Mouse (Mus musculus): ENCODE results near the gene Ryr1. TPM values are rescaled to one million over a fixed set of nuclear protein-coding genes. Genes with fewer than 3 reads are reported as not detected.

Ryr1 gene
- polyA plus RNA-seq, 1 experiment from 2014 or later, result 0.58 TPM

DNA sequence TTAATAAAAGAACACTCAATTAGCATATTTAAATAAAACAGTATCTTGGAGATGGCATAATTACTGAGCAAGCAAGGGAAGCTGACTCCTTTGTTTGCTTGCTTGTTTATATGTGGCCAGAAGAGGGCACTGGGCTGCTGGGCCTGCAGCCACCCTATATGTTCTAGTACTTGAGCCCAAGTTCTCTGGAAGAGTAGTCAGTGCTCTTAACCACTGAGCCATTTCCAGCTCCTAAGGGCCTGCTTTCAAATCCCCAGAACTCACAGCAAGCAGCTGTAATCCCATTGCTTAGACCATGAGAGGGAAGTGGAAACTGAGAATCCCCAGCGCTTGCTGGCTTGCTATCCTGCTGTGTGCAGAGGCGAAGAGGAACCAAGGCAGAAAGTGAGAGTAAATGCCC lies 3.7 kb upstream of the Ryr1 start:
- Histone ChIP-seq H3K9me3 (replicated peaks; ENCODE audit: control insufficient read depth, low read length) (no peaks in the 10 kb centered on the region), H3K9ac (ENCODE audit: low read depth, low read length) (no peak overlapping the region), H3K27ac (ENCODE audit: low read length) (no peak overlapping the region), H3K27me3 (ENCODE audit: control insufficient read depth, insufficient read depth, low read depth, low read length) (0 out of 2 replicates have a peak, but pooled peaks cover 3% of the 10 kb centered on the region), H3K4me3 (ENCODE audit: low read depth, low read length) (no peak overlapping the region), H3K4me1 (ENCODE audit: control insufficient read depth, low read depth, low read length) (peaks cover 14% of the 10 kb centered on the region), H3K36me3 (ENCODE audit: control insufficient read depth, insufficient read depth) (no peaks in the 10 kb centered on the region), H3K4me2 (ENCODE audit: low read depth, low read length) (no peak overlapping the region)
- no peak for ATAC-seq (ENCODE audit: low read depth)
- WGBS (ENCODE audit: insufficient replicate concordance), result 54% methylated on average over 2 of the region's 2 CpGs

DNA sequence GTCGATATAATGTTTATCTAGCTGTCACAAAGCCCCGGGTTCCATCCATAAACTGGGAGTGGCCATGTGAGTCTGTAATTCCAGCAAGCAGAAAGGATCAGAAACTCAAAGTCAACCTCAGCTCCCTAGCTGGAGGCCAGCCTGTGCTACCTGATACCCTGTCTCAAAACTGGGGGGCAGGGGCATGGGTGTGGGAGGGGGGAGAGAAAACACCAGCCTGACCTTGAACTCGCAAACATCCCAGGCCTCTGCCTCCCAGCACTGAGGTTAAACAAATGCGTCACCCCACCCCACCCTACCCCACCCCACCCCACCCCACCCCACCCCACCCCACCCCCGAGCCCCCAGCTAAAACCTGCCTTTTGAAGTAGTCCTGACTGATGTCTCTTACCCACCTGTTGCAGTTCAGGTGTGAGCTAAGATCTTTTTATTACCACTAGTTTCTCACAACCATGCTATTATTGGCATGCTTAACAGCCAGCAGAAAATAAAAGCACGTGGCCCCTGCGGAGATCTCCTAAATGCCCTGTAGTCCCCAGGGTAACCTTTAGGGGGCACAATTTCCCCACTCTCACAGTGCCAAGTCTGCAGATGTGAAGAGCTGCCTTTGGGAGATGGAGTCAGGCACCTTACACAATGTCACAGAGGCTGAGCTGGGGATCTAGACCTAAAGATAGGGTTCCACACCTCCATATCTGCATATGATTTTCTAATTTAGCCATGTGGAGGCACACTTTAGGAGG lies 1.4 kb upstream of the Ryr1 start:
- 0 out of 2 replicates have a peak, but pooled peaks have one; percentile 32 for ATAC-seq (ENCODE audit: low read depth)
- H3K36me3 ChIP-seq (ENCODE audit: control insufficient read depth, insufficient read depth), result no peaks in the 10 kb centered on the region
- H3K9me3 ChIP-seq (replicated peaks; ENCODE audit: control insufficient read depth, low read length), result no peaks in the 10 kb centered on the region
- H3K4me1 ChIP-seq (ENCODE audit: control insufficient read depth, low read depth, low read length), result peaks cover 14% of the 10 kb centered on the region
- 9% methylated on average over 7 of the region's 7 CpGs for WGBS (ENCODE audit: insufficient replicate concordance)
- no peak overlapping the region for H3K9ac ChIP-seq (ENCODE audit: low read depth, low read length)
- no peak overlapping the region for H3K4me2 ChIP-seq (ENCODE audit: low read depth, low read length)
- H3K27ac ChIP-seq (ENCODE audit: low read length), result no peak overlapping the region
- no peak overlapping the region for H3K4me3 ChIP-seq (ENCODE audit: low read depth, low read length)
- H3K27me3 ChIP-seq (ENCODE audit: control insufficient read depth, insufficient read depth, low read depth, low read length), result 0 out of 2 replicates have a peak, but pooled peaks cover 3% of the 10 kb centered on the region

DNA sequence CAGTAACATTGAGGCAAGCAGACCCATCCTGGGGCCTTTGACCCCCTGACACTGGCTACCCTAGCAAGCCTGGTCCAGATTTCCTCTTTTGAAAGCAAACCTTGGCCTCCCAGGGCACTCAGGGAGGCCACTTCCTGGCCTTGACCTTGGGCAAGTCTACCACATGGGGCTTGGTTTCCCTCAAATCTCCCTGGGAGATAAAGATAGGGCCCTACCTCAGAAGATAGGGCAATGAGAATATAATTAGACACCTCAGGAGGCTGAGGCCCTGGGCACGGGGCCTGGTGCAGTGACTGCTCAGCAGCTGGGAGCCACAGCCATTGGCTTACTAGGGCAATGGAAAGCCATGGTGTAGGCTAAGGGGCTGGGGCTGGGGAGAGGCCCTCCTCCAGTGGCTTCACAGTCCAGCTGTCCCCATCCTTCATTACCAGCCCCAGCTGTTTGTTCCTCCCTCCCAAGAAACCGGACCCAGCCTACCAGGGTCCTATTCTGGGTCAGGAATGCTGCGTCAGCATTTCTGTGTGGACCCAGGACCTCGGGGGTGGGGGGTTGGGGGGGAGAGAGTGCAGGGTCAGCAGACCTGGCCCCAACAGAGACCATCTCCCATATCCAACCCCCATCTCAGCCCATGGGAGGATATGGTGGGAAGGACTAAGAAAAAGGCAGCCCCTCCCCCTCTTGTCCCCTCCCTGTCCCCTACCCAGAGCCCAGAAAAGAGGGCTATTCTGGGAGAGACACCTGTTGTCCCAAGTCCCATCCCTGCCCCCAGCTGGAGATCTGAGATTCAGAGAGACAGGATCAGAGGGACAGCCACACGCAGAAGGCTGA lies 1.2 kb downstream of the Ryr1 start:
- Histone ChIP-seq H3K4me2 (ENCODE audit: low read depth, low read length) (no peak overlapping the region), H3K4me3 (ENCODE audit: low read depth, low read length) (no peak overlapping the region), H3K27me3 (ENCODE audit: control insufficient read depth, insufficient read depth, low read depth, low read length) (0 out of 2 replicates have a peak, but pooled peaks cover 3% of the 10 kb centered on the region), H3K9ac (ENCODE audit: low read depth, low read length) (no peak overlapping the region), H3K36me3 (ENCODE audit: control insufficient read depth, insufficient read depth) (no peaks in the 10 kb centered on the region), H3K9me3 (replicated peaks; ENCODE audit: control insufficient read depth, low read length) (no peaks in the 10 kb centered on the region), H3K27ac (ENCODE audit: low read length) (no peak overlapping the region), H3K4me1 (ENCODE audit: control insufficient read depth, low read depth, low read length) (peaks cover 14% of the 10 kb centered on the region)
- WGBS (ENCODE audit: insufficient replicate concordance), result 32% methylated on average over 5 of the region's 5 CpGs
- no peak for ATAC-seq (ENCODE audit: low read depth)

DNA sequence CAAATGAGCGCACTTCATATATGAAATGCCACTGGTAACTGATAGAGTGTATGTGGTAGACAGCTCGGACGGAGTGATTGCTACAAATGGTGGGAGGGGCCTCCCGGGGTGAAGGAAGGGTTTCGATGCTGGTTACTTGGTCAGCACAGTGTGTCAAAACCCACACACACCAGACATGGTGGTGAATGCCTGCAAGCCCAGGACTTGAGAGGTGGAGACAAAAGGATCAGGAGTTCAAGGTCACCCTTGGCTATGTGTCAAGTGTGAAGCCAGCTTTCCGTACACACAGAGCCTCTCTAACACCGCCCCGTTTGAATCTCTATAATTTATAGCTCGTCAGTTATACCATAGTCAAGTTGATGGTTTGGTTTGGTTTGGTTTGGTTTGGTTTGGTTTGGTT lies 2.2 kb downstream of the Ryr1 start:
- no peak overlapping the region for H3K4me3 ChIP-seq (ENCODE audit: low read depth, low read length)
- H3K4me1 ChIP-seq (ENCODE audit: control insufficient read depth, low read depth, low read length), result peaks cover 14% of the 10 kb centered on the region
- no peak overlapping the region for H3K27ac ChIP-seq (ENCODE audit: low read length)
- 0 out of 2 replicates have a peak, but pooled peaks cover 3% of the 10 kb centered on the region for H3K27me3 ChIP-seq (ENCODE audit: control insufficient read depth, insufficient read depth, low read depth, low read length)
- no peak overlapping the region for H3K4me2 ChIP-seq (ENCODE audit: low read depth, low read length)
- H3K36me3 ChIP-seq (ENCODE audit: control insufficient read depth, insufficient read depth), result no peaks in the 10 kb centered on the region
- no peaks in the 10 kb centered on the region for H3K9me3 ChIP-seq (replicated peaks; ENCODE audit: control insufficient read depth, low read length)
- ATAC-seq (ENCODE audit: low read depth), result no peak
- H3K9ac ChIP-seq (ENCODE audit: low read depth, low read length), result no peak overlapping the region
- 65% methylated on average over 9 of the region's 9 CpGs for WGBS (ENCODE audit: insufficient replicate concordance)

DNA sequence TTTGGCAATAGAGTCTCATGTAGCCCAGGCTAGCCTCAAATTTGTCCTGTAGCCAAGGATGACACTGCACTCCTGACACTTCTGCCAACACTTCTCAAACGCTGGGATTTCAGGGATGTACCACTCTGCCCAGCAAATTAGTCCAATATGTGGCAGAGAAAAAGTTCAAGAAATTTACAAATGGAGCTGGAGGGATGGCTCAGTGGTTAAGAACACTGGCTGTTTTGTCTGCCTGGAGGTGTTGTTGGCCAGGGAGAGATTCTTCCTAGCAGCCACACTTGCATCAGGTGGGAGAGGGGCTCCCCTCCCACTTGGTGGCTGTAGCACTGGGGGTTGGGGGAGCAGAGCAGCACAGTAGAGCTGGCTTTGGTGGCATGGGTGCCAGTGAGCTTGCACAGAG lies 5.5 kb downstream of the Ryr1 start:
- Histone ChIP-seq H3K4me1 (ENCODE audit: control insufficient read depth, low read depth, low read length) (peaks cover under 1% of the 10 kb centered on the region; the same call in 1 of the 2 replicates), H3K36me3 (ENCODE audit: control insufficient read depth, insufficient read depth) (no peaks in the 10 kb centered on the region), H3K27me3 (ENCODE audit: control insufficient read depth, insufficient read depth, low read depth, low read length) (no peaks in the 10 kb centered on the region), H3K27ac (ENCODE audit: low read length) (no peak overlapping the region), H3K9ac (ENCODE audit: low read depth, low read length) (no peak overlapping the region), H3K4me2 (ENCODE audit: low read depth, low read length) (no peak overlapping the region), H3K9me3 (replicated peaks; ENCODE audit: control insufficient read depth, low read length) (no peaks in the 10 kb centered on the region), H3K4me3 (ENCODE audit: low read depth, low read length) (no peak overlapping the region)
- ATAC-seq (ENCODE audit: low read depth), result no peak
- WGBS (ENCODE audit: insufficient replicate concordance), result 51% methylated on average over 1 of the region's 1 CpGs

DNA sequence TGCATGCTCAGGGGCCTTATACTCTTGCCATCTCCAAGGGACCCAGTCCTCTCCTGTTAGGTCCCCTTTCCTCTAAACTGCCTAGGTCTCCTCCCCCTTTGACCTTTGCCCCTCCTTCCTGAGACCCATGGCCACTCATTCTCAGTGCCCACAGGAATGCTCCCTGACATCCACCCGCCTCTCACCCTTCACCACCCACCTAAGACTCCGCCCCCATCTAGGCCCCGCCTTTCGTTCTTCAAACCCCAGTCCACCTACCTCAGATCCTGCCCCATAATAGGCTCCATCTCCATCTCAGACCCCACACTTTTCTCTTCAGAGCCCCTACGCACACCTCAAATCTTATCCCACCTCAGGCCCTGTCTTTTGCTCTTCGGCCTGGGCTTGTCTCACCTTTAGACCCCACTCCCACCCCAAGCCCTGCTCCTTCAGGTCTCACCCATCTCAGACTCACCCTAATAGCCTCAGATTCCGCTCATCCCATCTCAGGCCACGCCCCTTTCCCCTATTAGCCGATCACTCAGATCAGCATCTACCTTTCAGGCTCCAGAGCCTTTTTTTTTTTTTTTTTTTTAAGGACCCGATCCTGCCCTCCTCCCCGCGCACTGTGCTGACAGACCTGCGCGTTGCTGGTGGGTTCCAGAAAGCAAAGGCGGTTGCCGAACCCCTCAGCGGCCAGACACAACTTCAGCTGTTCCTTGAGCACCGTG lies 6.7 kb downstream of the Ryr1 start:
- WGBS (ENCODE audit: insufficient replicate concordance), result 30% methylated on average over 18 of the region's 18 CpGs
- Histone ChIP-seq H3K4me3 (ENCODE audit: low read depth, low read length) (no peak overlapping the region), H3K9me3 (replicated peaks; ENCODE audit: control insufficient read depth, low read length) (no peaks in the 10 kb centered on the region), H3K27me3 (ENCODE audit: control insufficient read depth, insufficient read depth, low read depth, low read length) (no peaks in the 10 kb centered on the region), H3K36me3 (ENCODE audit: control insufficient read depth, insufficient read depth) (no peaks in the 10 kb centered on the region), H3K9ac (ENCODE audit: low read depth, low read length) (no peak overlapping the region), H3K4me1 (ENCODE audit: control insufficient read depth, low read depth, low read length) (no peaks in the 10 kb centered on the region), H3K4me2 (ENCODE audit: low read depth, low read length) (no peak overlapping the region), H3K27ac (ENCODE audit: low read length) (no peak overlapping the region)
- ATAC-seq (ENCODE audit: low read depth), result no peak

DNA sequence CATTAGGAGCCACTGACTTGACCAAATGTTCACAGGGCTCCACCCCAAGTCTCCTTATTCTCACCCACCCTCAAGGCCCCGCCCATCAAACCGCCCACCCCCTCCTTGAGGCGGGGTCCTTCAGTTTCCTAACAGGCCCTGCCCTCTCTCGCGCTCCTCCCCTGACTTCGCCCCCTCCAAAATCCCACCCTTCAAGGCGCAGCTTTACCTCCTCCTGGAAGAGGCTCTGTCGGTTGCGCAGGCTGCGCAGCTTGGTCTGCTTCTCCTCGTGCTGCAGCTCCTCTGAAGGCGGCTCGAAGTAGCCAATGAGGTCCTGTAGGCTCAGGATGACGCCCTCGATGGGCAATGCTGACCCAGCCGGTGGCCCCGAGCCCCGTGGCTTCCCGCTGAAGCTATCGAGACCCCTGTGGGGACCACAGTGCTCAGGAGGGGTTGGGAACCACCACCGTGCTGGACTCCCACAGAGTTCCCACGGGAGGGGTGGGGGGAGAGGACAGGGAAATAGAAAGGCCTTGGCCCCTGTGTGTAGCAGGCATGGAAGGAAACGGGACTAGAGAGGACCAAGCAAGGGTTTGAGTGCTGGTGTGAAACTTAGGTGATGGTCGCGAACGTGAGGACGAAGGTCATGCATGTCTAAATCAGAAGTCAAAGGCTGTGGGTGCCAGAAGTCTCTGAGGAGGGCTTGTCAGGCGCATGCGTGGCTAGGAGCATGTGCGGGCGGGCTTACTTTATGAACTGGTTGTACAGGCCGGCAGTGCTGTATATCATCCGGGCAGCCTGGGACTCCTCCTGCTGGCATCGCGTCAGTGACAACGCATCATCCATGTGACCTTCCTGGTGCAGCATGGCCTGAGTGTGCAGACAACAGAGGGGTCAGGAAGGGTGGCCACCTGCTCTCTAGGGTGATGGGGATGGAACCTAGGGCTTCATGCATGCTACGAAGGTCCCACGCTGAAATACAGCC lies 15.7 kb downstream of the Ryr1 start:
- Histone ChIP-seq H3K4me3 (ENCODE audit: low read depth, low read length) (no peak overlapping the region), H3K9me3 (replicated peaks; ENCODE audit: control insufficient read depth, low read length) (no peaks in the 10 kb centered on the region), H3K36me3 (ENCODE audit: control insufficient read depth, insufficient read depth) (no peaks in the 10 kb centered on the region), H3K27me3 (ENCODE audit: control insufficient read depth, insufficient read depth, low read depth, low read length) (no peaks in the 10 kb centered on the region), H3K4me2 (ENCODE audit: low read depth, low read length) (no peak overlapping the region), H3K4me1 (ENCODE audit: control insufficient read depth, low read depth, low read length) (no peaks in the 10 kb centered on the region), H3K9ac (ENCODE audit: low read depth, low read length) (no peak overlapping the region), H3K27ac (ENCODE audit: low read length) (no peak overlapping the region)
- 39% methylated on average over 38 of the region's 38 CpGs for WGBS (ENCODE audit: insufficient replicate concordance)
- no peak for ATAC-seq (ENCODE audit: low read depth)

DNA sequence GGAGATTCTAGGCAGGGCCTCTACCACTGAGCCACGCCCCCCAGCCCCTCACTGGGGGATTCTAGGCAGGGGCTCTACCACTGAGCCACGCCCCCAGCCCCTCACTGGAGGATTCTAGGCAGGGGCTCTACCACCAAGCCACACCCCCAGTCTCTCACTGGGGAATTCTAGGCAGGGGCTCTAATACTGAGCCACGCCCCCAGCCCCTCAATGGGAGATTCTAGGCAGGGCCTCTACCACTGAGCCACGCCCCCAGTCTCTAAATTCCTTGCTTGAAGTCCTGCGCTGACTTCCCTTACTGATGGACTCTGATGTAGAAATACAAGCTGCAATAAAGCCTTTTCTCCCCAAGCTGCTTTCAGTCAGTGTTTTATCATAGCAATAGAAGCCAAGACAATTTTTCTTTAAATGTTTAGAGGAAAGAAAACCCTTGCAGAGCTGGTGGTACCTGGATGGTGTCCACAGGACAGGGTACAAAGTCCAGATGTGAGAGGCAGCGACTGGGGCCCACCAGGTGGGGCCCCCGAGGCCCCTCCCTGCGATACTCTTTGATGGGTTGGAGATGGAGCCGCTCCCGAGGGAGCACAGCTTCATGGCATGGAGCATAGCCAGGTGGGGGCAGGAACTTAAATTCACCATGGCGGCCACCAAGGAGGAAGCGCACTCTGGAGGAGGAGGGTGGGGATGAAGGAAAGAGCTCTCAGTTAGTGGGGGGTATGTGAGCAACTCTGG lies 23.5 kb downstream of the Ryr1 start:
- H3K36me3 ChIP-seq (ENCODE audit: control insufficient read depth, insufficient read depth), result no peaks in the 10 kb centered on the region
- H3K27me3 ChIP-seq (ENCODE audit: control insufficient read depth, insufficient read depth, low read depth, low read length), result no peaks in the 10 kb centered on the region
- H3K9me3 ChIP-seq (replicated peaks; ENCODE audit: control insufficient read depth, low read length), result no peaks in the 10 kb centered on the region
- H3K27ac ChIP-seq (ENCODE audit: low read length), result no peak overlapping the region
- no peak overlapping the region for H3K4me2 ChIP-seq (ENCODE audit: low read depth, low read length)
- ATAC-seq (ENCODE audit: low read depth), result no peak
- H3K4me1 ChIP-seq (ENCODE audit: control insufficient read depth, low read depth, low read length), result no peaks in the 10 kb centered on the region
- WGBS (ENCODE audit: insufficient replicate concordance), result 69% methylated on average over 12 of the region's 12 CpGs
- H3K4me3 ChIP-seq (ENCODE audit: low read depth, low read length), result no peak overlapping the region
- H3K9ac ChIP-seq (ENCODE audit: low read depth, low read length), result no peak overlapping the region

Data from liver, embryonic 16.5 days (tissue).